Mouse (Mus musculus) liver, adult 2 months (tissue): Measurements from ENCODE around the gene Zfp39. TPM values are rescaled to one million over a fixed set of nuclear protein-coding genes. Genes with fewer than 3 reads are reported as not detected.

Experiments
- DNase-seq: peaks from one replicate; pipeline ENCODE4 v3.0.0-alpha.2; 2011; ENCODE audit warnings: low read depth, low spot score; ENCODE audit errors: extremely low read depth
- H3K27ac ChIP-seq: fragments of 200-500 bp; replicated peaks from 2 replicates; pipeline ENCODE4 v1.5.1; 2012; ENCODE audit warnings: low read depth, mild to moderate bottlenecking, control low read depth, inconsistent platforms, low read length; ENCODE audit not compliant: insufficient read depth
- H3K27me3 ChIP-seq: fragments of 200-500 bp; 2 replicates; pipeline ENCODE4 v1.6.1; 2012; ENCODE audit warnings: mild to moderate bottlenecking, moderate library complexity, low read length, inconsistent platforms; ENCODE audit not compliant: control insufficient read depth, insufficient read depth
- H3K36me3 ChIP-seq: fragments of 200-500 bp; 2 replicates; pipeline ENCODE4 v1.6.1; 2012; ENCODE audit warnings: low read length, inconsistent platforms; ENCODE audit not compliant: control insufficient read depth, insufficient read depth
- H3K4me1 ChIP-seq: fragments of 200-500 bp; 2 replicates; pipeline ENCODE4 v1.6.1; 2011; ENCODE audit warnings: low read length; ENCODE audit not compliant: control insufficient read depth, insufficient read depth
- H3K4me3 ChIP-seq: fragments of 200-500 bp; 2 replicates; pipeline ENCODE4 v1.5.1; 2011; ENCODE audit warnings: low read depth, mild to moderate bottlenecking, control low read depth, low read length, moderate library complexity; ENCODE audit not compliant: insufficient read depth
- H3K79me2 ChIP-seq: fragments of 200-500 bp; 2 replicates; pipeline ENCODE4 v1.6.1; 2012; ENCODE audit warnings: inconsistent platforms, mild to moderate bottlenecking, low read length, moderate library complexity; ENCODE audit not compliant: control insufficient read depth, insufficient read depth
- H3K9ac ChIP-seq: fragments of 200-500 bp; 2 replicates; pipeline ENCODE4 v1.6.1; 2012; ENCODE audit warnings: low read depth, mild to moderate bottlenecking, control low read depth, inconsistent platforms, low read length
- CTCF ChIP-seq: fragments of 200-500 bp; IDR thresholded peaks from 2 replicates; pipeline ENCODE4 v1.5.1; 2011; ENCODE audit warnings: low read depth, low read length, control low read depth
- POLR2A ChIP-seq: fragments of 200-500 bp; IDR thresholded peaks from 2 replicates; pipeline ENCODE4 v1.6.1; 2011; ENCODE audit warnings: low read length, control low read depth; ENCODE audit not compliant: insufficient read depth; ENCODE audit errors: extremely low read depth
- WGBS: fragments of 180-500 bp; shearing (Covaris S2); methylation state at CpG from one replicate; pipeline ENCODE4 v1.1.7; 2018; 5-methylcytosine and 5-hydroxymethylcytosine counted together
- polyA plus RNA-seq: library from polyadenylated mRNA; depleted of rRNA; stranded (reverse); fragments of >200 nt; gene quantifications from 2 replicates; pipeline ENCODE4 v1.2.3, GENCODE M21; 2012
- total RNA-seq: library from RNA; depleted of rRNA; stranded (reverse); fragments of >200 nt; gene quantifications from 2 replicates; pipeline ENCODE4 v1.2.3, GENCODE M21; 2014

The Zfp39 gene
- total and polyA plus RNA-seq, 2 experiments = 0.66 to 4.9 TPM

DNA sequence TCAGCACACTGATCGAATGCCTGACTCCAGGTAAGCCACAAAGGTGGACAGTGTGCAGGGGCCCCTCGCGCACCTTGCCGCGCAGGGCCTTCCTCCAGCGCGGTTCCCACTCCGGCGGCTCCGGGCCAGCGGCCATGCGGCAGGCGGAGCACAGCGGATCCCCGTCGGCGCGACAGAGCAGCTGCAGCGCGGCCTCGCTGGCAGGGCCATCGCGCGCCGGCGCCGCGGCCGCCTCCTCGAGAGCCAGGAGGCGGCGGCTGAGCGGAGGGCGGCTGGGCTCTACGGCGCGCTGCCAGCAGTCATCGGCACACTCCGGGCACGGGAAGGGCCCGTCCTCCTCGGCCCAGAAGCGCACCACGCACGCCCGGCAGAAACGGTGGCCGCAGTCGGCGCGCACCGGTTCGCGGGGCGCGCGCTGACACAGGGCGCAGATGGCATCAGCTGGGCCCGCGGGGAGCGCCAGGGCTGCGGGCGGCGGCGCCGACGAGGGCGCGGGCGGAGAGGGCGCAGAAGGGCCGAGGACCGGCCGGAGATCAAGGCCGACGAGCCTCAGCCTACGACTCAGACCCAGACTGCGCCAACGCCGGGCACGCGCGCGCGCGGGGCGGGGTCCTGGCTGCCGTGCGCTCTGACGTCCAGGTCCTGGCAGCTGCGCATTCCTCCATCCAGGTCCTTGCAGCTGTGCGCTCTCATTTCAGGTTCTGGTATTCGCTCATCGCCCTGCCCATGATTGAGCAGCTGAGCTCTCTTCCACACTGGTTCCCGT is 34.5 kb upstream of the Zfp39 start, which contains the start of gene Rnf187:
Gene Rnf187 (minus strand): TSS at position 595 of the 766 bp plus-strand sequence.
- Histone ChIP-seq H3K9ac (peak within 1 kb of the TSS; percentile 94), H3K27me3 (no peaks in the 10 kb centered on the region), H3K27ac (peak within 1 kb of the TSS; percentile 84), H3K4me1 (peaks cover 10% of the 10 kb centered on the region), H3K4me3 (peak within 1 kb of the TSS; percentile 74), H3K79me2 (no peaks in the 10 kb centered on the region; the same call in 1 of the 2 replicates), H3K36me3 (peaks cover 14% of the 10 kb centered on the region)
- WGBS = under 1% methylated on average over 95 of the region's 95 CpGs
- peak; percentile 88 for DNase-seq
- TF ChIP-seq POLR2A (peak; percentile 73), CTCF (no peak)

- H3K27me3 ChIP-seq = no peaks in the 10 kb centered on the region
- no peaks in the 10 kb centered on the region; the same call in 1 of the 2 replicates for H3K79me2 ChIP-seq
- peak overlapping the region; percentile 94 for H3K9ac ChIP-seq
- peaks cover 10% of the 10 kb centered on the region for H3K4me1 ChIP-seq
- peaks cover 15% of the 10 kb centered on the region for H3K36me3 ChIP-seq
- H3K4me3 ChIP-seq = peak overlapping the region; percentile 74
- WGBS = 3% methylated on average over 13 of the region's 13 CpGs
- TF ChIP-seq POLR2A (no peak), CTCF (no peak)
- no peak for DNase-seq
- H3K27ac ChIP-seq = peak overlapping the region; percentile 84
Measured at GRCm38 (mm10) chr11:58937909-58938308, 33.9 kb upstream of the Zfp39 start.

- H3K79me2 ChIP-seq = no peaks in the 10 kb centered on the region
- peaks cover 6% of the 10 kb centered on the region; the same call in 1 of the 2 replicates for H3K4me1 ChIP-seq
- no peaks in the 10 kb centered on the region for H3K27me3 ChIP-seq
- H3K27ac ChIP-seq = no peak overlapping the region
- WGBS = 46% methylated on average over 4 of the region's 4 CpGs
- H3K36me3 ChIP-seq = peaks cover 18% of the 10 kb centered on the region
- H3K9ac ChIP-seq = no peak overlapping the region
- no peak for DNase-seq
- TF ChIP-seq POLR2A (no peak), CTCF (no peak)
- H3K4me3 ChIP-seq = no peak overlapping the region
Measured at GRCm38 (mm10) chr11:58931576-58931975, 27.6 kb upstream of the Zfp39 start.

DNA sequence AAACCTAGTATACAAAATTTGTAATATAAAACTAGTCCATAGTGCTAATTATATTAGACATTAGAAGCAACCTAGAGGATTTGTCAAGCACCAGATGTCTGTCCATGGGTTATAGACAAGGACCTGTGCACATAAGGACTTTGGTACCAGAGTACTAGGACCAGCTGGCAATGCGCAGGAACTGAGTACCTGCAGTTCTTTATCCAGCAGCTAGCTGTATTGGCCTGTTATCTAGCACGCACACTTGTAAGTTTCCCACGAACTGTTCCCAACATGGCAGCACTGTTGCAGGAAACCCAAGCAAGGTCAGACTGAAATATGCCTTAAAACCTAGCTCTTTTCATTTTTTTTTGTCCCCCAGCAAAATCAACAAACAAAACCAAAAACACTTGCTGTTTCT is 26.2 kb upstream of the Zfp39 start:
- peak; percentile 75 for DNase-seq
- Histone ChIP-seq H3K4me3 (no peak overlapping the region), H3K36me3 (peaks cover 9% of the 10 kb centered on the region), H3K4me1 (peaks cover 8% of the 10 kb centered on the region), H3K79me2 (no peaks in the 10 kb centered on the region), H3K27me3 (no peaks in the 10 kb centered on the region), H3K27ac (no peak overlapping the region), H3K9ac (no peak overlapping the region)
- 48% methylated on average over 3 of the region's 3 CpGs for WGBS
- TF ChIP-seq POLR2A (no peak), CTCF (no peak)

DNA sequence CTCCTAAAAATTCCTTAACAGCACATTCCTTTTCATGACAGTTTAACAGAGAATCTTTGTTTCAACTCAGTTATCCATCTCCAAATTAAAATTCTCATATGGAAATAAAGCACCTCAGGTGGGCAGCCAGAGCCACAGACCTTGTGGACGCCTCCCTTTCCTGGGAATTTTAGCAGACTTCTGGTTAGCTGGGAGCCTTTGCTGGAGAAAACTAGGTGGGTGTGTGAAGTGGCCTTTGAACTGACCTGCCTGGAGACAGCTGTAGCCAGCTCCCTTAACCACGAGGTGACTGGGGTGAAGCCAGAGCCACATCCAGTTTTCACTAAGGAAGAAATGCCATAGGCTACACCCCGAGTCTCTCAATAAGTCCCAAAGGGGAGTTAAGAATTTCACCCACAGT is 25.6 kb upstream of the Zfp39 start:
- Histone ChIP-seq H3K27me3 (no peaks in the 10 kb centered on the region), H3K9ac (no peak overlapping the region), H3K4me1 (peaks cover 8% of the 10 kb centered on the region), H3K36me3 (peaks cover 6% of the 10 kb centered on the region; the same call in 1 of the 2 replicates), H3K79me2 (no peaks in the 10 kb centered on the region), H3K27ac (no peak overlapping the region), H3K4me3 (no peak overlapping the region)
- TF ChIP-seq POLR2A (no peak), CTCF (no peak)
- 33% methylated on average over 3 of the region's 3 CpGs for WGBS
- peak; percentile 53 for DNase-seq

DNA sequence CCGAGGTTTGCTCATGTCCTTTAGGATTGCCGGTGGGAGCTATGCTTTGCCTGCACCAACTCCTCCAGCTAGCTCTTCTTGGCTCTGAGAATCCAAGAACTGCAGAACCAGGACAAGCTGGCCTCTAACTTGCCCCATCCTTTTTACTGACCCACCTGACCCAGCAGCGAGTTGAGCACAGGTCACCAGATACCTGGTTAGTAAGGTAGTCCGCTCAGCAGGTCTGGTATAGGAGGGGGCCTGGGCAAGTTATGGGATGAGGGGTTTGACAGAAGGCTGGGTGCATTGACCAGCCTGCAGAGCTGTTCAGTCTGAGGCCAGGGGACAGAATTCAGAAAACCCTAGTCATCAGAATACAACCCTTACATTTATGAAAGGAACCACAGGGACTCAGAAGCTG is 25.0 kb upstream of the Zfp39 start:
- Histone ChIP-seq H3K79me2 (no peaks in the 10 kb centered on the region), H3K4me1 (peaks cover 8% of the 10 kb centered on the region), H3K27ac (no peak overlapping the region), H3K4me3 (no peak overlapping the region), H3K27me3 (no peaks in the 10 kb centered on the region), H3K36me3 (peaks cover 6% of the 10 kb centered on the region; the same call in 1 of the 2 replicates), H3K9ac (no peak overlapping the region)
- TF ChIP-seq POLR2A (no peak), CTCF (no peak)
- WGBS = 59% methylated on average over 4 of the region's 4 CpGs
- DNase-seq = no peak
